Mouse (Mus musculus) embryonic facial prominence, embryonic 14.5 days (tissue): ENCODE measurements at regions not wholly inside any gene's neighbourhood (a gene's known extent, or its start where the extent isn't known, plus 50 kb on each side); places are given as distances from the start of the nearest gene placed in this dataset.

Experiments used
- ATAC-seq: fragments of 200-750 bp; cut with Nextera tagmentation; 2 replicates; pipeline ENCODE4 v1.8.0; 2017; ENCODE audit warnings: low read depth, moderate number of reproducible peaks, moderate TSS enrichment
- DNase-seq: peaks from one replicate; pipeline ENCODE4 v3.0.0-alpha.2; 2015; ENCODE audit warnings: low spot score
- H3K27ac ChIP-seq: fragments of 300-500 bp; sonication (generic); replicated peaks from 2 replicates; pipeline ENCODE4 v1.5.1; 2014; ENCODE audit warnings: low read depth, mild to moderate bottlenecking, low read length, moderate library complexity
- H3K27me3 ChIP-seq: fragments of 300-500 bp; sonication (generic); replicated peaks from 2 replicates; pipeline ENCODE4 v1.6.1; 2014; ENCODE audit warnings: low read length; ENCODE audit not compliant: control insufficient read depth, insufficient read depth
- H3K36me3 ChIP-seq: fragments of 300-500 bp; sonication (generic); 2 replicates; pipeline ENCODE4 v1.6.1; 2014; ENCODE audit warnings: low read length, mixed read lengths; ENCODE audit not compliant: control insufficient read depth, insufficient read depth
- H3K4me1 ChIP-seq: fragments of 300-500 bp; sonication (generic); 2 replicates; pipeline ENCODE4 v1.6.1; 2014; ENCODE audit warnings: antibody characterized with exemption, low read length; ENCODE audit not compliant: control insufficient read depth, insufficient read depth
- H3K4me2 ChIP-seq: fragments of 300-500 bp; sonication (generic); 2 replicates; pipeline ENCODE4 v1.6.1; 2014; ENCODE audit warnings: low read depth, mild to moderate bottlenecking, low read length, moderate library complexity, mixed read lengths
- H3K4me3 ChIP-seq: fragments of 300-500 bp; sonication (generic); 2 replicates; pipeline ENCODE4 v1.5.1; 2014; ENCODE audit warnings: low read depth, mild to moderate bottlenecking, low read length
- H3K9ac ChIP-seq: fragments of 300-500 bp; sonication (generic); 2 replicates; pipeline ENCODE4 v1.6.1; 2014; ENCODE audit warnings: low read depth, mild to moderate bottlenecking, low read length, moderate library complexity, mixed read lengths
- H3K9me3 ChIP-seq: fragments of 300-500 bp; sonication (generic); 2 replicates; pipeline ENCODE4 v1.6.1; 2016; ENCODE audit warnings: low read length; ENCODE audit not compliant: control insufficient read depth
- WGBS: fragments of 180-500 bp; shearing (Covaris S2); extraction: QIAGEN DNeasy Blood & Tissue Kit; methylation state at CpG from one replicate; pipeline ENCODE4 v1.1.7; 2014; 5-methylcytosine and 5-hydroxymethylcytosine counted together

GRCm38 (mm10) chr6:116829341-116829740, 112.6 kb upstream of the Tmem72 start:
- Histone ChIP-seq H3K27me3 (no peaks in the 10 kb centered on the region), H3K4me3 (no peak overlapping the region), H3K36me3 (no peaks in the 10 kb centered on the region), H3K27ac (no peak overlapping the region), H3K9me3 (no peaks in the 10 kb centered on the region), H3K4me2 (no peak overlapping the region), H3K4me1 (peaks cover 4% of the 10 kb centered on the region; the same call in 1 of the 2 replicates), H3K9ac (no peak overlapping the region)
- 27% methylated on average over 2 of the region's 2 CpGs for whole genome bisulfite sequencing
- ATAC-seq = peak; percentile 50
- peak; percentile 90 for DNase-seq

- no peak for ATAC-seq
- Histone ChIP-seq H3K27ac (no peak overlapping the region), H3K36me3 (no peaks in the 10 kb centered on the region), H3K4me1 (no peaks in the 10 kb centered on the region), H3K4me3 (no peak overlapping the region), H3K9me3 (no peaks in the 10 kb centered on the region), H3K4me2 (no peak overlapping the region), H3K9ac (no peak overlapping the region), H3K27me3 (no peaks in the 10 kb centered on the region)
- WGBS = 79% methylated on average over 11 of the region's 11 CpGs
- peak; percentile 3 for DNase-seq
These were observed 129.5 kb upstream of the Tmem72 start for GRCm38 (mm10) chr6:116845990-116846862.

GRCm38 (mm10) chr6:116848538-116849093, 131.9 kb upstream of the Tmem72 start:
- H3K4me1 ChIP-seq = no peaks in the 10 kb centered on the region
- H3K27ac ChIP-seq = no peak overlapping the region
- H3K9ac ChIP-seq = no peak overlapping the region
- no peak overlapping the region for H3K4me2 ChIP-seq
- H3K9me3 ChIP-seq = no peaks in the 10 kb centered on the region
- H3K36me3 ChIP-seq = no peaks in the 10 kb centered on the region
- WGBS = 46% methylated on average over 10 of the region's 10 CpGs
- DNase-seq (peak; percentile 53), ATAC-seq (no peak; the same call in 1 of the 2 replicates)
- no peaks in the 10 kb centered on the region for H3K27me3 ChIP-seq
- no peak overlapping the region for H3K4me3 ChIP-seq

GRCm38 (mm10) chr6:116854029-116854428, 137.3 kb upstream of the Tmem72 start:
- H3K27me3 ChIP-seq = no peaks in the 10 kb centered on the region
- DNase-seq = no peak
- no peak overlapping the region for H3K9ac ChIP-seq
- no peaks in the 10 kb centered on the region for H3K9me3 ChIP-seq
- H3K4me2 ChIP-seq = no peak overlapping the region
- peaks cover 8% of the 10 kb centered on the region for H3K4me1 ChIP-seq
- WGBS = 60% methylated on average over 6 of the region's 6 CpGs
- H3K4me3 ChIP-seq = no peak overlapping the region
- no peaks in the 10 kb centered on the region for H3K36me3 ChIP-seq
- H3K27ac ChIP-seq = no peak overlapping the region
- no peak for ATAC-seq

GRCm38 (mm10) chr6:116856093-116856492, 139.4 kb upstream of the Tmem72 start:
- WGBS = 67% methylated on average over 2 of the region's 2 CpGs
- no peak for DNase-seq

GRCm38 (mm10) chr6:116856917-116857491, 140.3 kb upstream of the Tmem72 start:
- WGBS = 32% methylated on average over 1 of the region's 1 CpGs
- Histone ChIP-seq H3K36me3 (no peaks in the 10 kb centered on the region), H3K4me3 (no peak overlapping the region), H3K27me3 (no peaks in the 10 kb centered on the region), H3K4me1 (peaks cover 8% of the 10 kb centered on the region), H3K9ac (no peak overlapping the region), H3K4me2 (no peak overlapping the region), H3K27ac (peak overlapping the region; percentile 61), H3K9me3 (no peaks in the 10 kb centered on the region)
- peak; percentile 14 for DNase-seq
- no peak for ATAC-seq

More at GRCm38 (mm10) chr6:116856093-116856492, 139.4 kb upstream of the Tmem72 start:
- no peaks in the 10 kb centered on the region for H3K36me3 ChIP-seq
- no peaks in the 10 kb centered on the region for H3K9me3 ChIP-seq
- no peaks in the 10 kb centered on the region for H3K27me3 ChIP-seq
- no peak overlapping the region for H3K4me3 ChIP-seq
- no peak for ATAC-seq
- peaks cover 8% of the 10 kb centered on the region for H3K4me1 ChIP-seq
- no peak overlapping the region for H3K27ac ChIP-seq
- H3K4me2 ChIP-seq = no peak overlapping the region
- H3K9ac ChIP-seq = no peak overlapping the region

GRCm38 (mm10) chr6:116863130-116863529, 146.4 kb upstream of the Tmem72 start:
- peak; percentile 12 for DNase-seq
- no peaks in the 10 kb centered on the region for H3K36me3 ChIP-seq
- H3K4me2 ChIP-seq = no peak overlapping the region
- H3K9me3 ChIP-seq = no peaks in the 10 kb centered on the region
- no peaks in the 10 kb centered on the region for H3K4me1 ChIP-seq
- WGBS = 22% methylated on average over 2 of the region's 2 CpGs
- no peak for ATAC-seq
- H3K27ac ChIP-seq = no peak overlapping the region
- H3K4me3 ChIP-seq = no peak overlapping the region
- H3K27me3 ChIP-seq = no peaks in the 10 kb centered on the region
- H3K9ac ChIP-seq = no peak overlapping the region

- Histone ChIP-seq H3K27me3 (no peaks in the 10 kb centered on the region), H3K27ac (no peak overlapping the region), H3K4me1 (no peaks in the 10 kb centered on the region), H3K9me3 (no peaks in the 10 kb centered on the region), H3K4me3 (no peak overlapping the region), H3K36me3 (no peaks in the 10 kb centered on the region), H3K9ac (no peak overlapping the region), H3K4me2 (no peak overlapping the region)
- ATAC-seq (no peak), DNase-seq (peak; percentile 12)
- WGBS = 73% methylated on average over 2 of the region's 2 CpGs
These were observed 146.9 kb upstream of the Tmem72 start for GRCm38 (mm10) chr6:116863626-116864025.
